Mouse (Mus musculus) midbrain, embryonic 13.5 days (tissue): ENCODE measurements around the gene Cdkl2. TPM values are rescaled to one million over a fixed set of nuclear protein-coding genes. Genes with fewer than 3 reads are reported as not detected.
A peak's percentile ranks its signal among the peaks of the same experiment; 100 is the strongest.

Experiments
- ATAC-seq: fragments of 200-750 bp; cut with Nextera tagmentation; 2 replicates; pipeline ENCODE4 v1.8.0; 2017; ENCODE audit warnings: mild to moderate bottlenecking, moderate TSS enrichment, moderate library complexity
- H3K27ac ChIP-seq: fragments of 300-500 bp; sonication (generic); 2 replicates; pipeline ENCODE4 v1.5.1; 2015; ENCODE audit warnings: inconsistent platforms, mild to moderate bottlenecking, moderate library complexity
- H3K27me3 ChIP-seq: fragments of 300-500 bp; sonication (generic); 2 replicates; pipeline ENCODE4 v1.6.1; 2015; ENCODE audit warnings: mild to moderate bottlenecking, inconsistent platforms
- H3K36me3 ChIP-seq: fragments of 300-500 bp; sonication (generic); 2 replicates; pipeline ENCODE4 v1.6.1; 2015; ENCODE audit warnings: mild to moderate bottlenecking, inconsistent platforms
- H3K4me1 ChIP-seq: fragments of 300-500 bp; sonication (generic); replicated peaks from 2 replicates; pipeline ENCODE4 v1.6.1; 2015; ENCODE audit warnings: inconsistent platforms
- H3K4me2 ChIP-seq: fragments of 300-500 bp; sonication (generic); replicated peaks from 2 replicates; pipeline ENCODE4 v1.6.1; 2015; ENCODE audit warnings: moderate library complexity, mild to moderate bottlenecking, inconsistent platforms
- H3K4me3 ChIP-seq: fragments of 300-500 bp; sonication (generic); replicated peaks from 2 replicates; pipeline ENCODE4 v1.5.1; 2015; ENCODE audit warnings: mild to moderate bottlenecking, inconsistent platforms
- H3K9ac ChIP-seq: fragments of 300-500 bp; sonication (generic); replicated peaks from 2 replicates; pipeline ENCODE4 v1.6.1; 2015; ENCODE audit warnings: mild to moderate bottlenecking, inconsistent platforms
- H3K9me3 ChIP-seq: fragments of 300-500 bp; sonication (generic); 2 replicates; pipeline ENCODE4 v1.6.1; 2016; ENCODE audit warnings: mild to moderate bottlenecking, inconsistent platforms
- whole genome bisulfite sequencing: fragments of 180-500 bp; shearing (Covaris S2); methylation state at CpG from one replicate; pipeline ENCODE4 v1.1.7; 2015; 5-methylcytosine and 5-hydroxymethylcytosine counted together
- polyA plus RNA-seq: library from polyadenylated mRNA; unstranded; fragments of >200 nt; fragmentation: Nextera tagmentation; extraction: Ambion mirVana; gene quantifications from 2 replicates; pipeline ENCODE4 v1.2.1, GENCODE M21; 2015

Gene Cdkl2
- polyA plus RNA-seq, 1 experiment from 2014 or later: 2.6 TPM

DNA sequence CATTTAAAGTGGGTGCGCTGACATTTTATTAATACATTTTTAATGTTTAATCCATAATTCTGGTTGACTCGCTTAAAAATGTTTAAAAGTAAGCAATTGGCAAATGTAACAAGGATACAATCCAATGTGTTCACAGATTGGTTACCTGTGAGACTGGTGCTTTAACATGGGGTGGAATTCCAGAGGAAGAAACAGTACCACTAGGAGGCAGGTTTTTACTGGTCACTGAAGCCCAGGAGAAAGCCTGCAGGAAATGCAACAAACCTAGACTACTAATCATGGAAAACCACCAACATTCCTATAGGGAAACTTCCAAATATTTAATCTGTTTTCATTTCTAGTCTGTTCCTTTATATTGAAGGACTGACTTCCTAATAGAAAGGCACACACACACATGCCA is 19.5 kb upstream of the Cdkl2 start:
- H3K36me3 ChIP-seq: peaks cover 69% of the 10 kb centered on the region
- no peak overlapping the region for H3K27ac ChIP-seq
- H3K9me3 ChIP-seq: no peaks in the 10 kb centered on the region
- WGBS: 98% methylated on average over 2 of the region's 2 CpGs
- H3K4me3 ChIP-seq: no peak overlapping the region
- H3K4me1 ChIP-seq: no peaks in the 10 kb centered on the region
- ATAC-seq: no peak
- no peak overlapping the region for H3K4me2 ChIP-seq
- H3K27me3 ChIP-seq: no peaks in the 10 kb centered on the region
- H3K9ac ChIP-seq: no peak overlapping the region

DNA sequence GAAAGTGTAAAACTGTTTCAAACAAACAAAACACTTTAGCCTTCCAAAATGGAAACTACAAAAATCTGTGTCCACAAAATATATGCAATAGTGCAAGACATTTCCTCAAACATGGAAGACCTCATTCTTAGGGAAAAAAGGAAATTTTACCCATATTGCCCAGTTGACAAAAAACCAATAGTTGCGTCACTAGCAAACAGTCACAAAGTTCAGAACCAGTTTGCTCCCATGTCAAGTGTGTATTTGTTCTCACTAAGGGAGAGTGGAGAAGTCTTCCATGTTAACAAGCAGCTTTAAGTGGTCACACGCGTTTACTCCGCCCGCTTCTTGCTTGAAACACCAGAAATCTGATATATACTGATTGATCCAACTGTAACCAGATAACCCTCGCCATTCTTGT is 9.2 kb upstream of the Cdkl2 start:
- no peaks in the 10 kb centered on the region for H3K9me3 ChIP-seq
- 96% methylated on average over 6 of the region's 6 CpGs for WGBS
- H3K4me2 ChIP-seq: no peak overlapping the region
- ATAC-seq: no peak
- no peak overlapping the region for H3K4me3 ChIP-seq
- no peaks in the 10 kb centered on the region for H3K27me3 ChIP-seq
- H3K36me3 ChIP-seq: peaks cover 59% of the 10 kb centered on the region
- H3K9ac ChIP-seq: no peak overlapping the region
- H3K27ac ChIP-seq: no peak overlapping the region
- no peaks in the 10 kb centered on the region for H3K4me1 ChIP-seq

DNA sequence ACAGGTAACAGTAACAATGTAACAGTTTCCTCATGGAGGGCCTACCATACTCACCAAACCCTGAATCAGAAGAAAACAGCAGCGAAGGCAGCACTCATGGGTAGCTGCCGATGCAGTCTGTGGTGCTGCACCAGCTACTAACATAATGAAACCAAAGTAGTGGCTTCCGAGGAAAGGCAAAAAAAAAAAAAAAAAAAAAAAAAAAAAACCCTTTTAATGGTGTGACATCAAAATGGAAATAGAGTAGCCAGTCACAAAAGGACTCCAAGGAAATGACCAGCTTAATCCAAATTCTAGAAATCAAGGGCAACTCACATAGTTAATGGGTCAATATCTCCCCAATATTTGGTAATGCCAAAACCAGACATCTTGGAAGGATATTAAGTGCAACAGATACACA is 6.7 kb upstream of the Cdkl2 start:
- WGBS: 96% methylated on average over 3 of the region's 3 CpGs
- no peak for ATAC-seq
- Histone ChIP-seq H3K4me1 (no peaks in the 10 kb centered on the region), H3K27me3 (no peaks in the 10 kb centered on the region), H3K4me3 (no peak overlapping the region), H3K9ac (no peak overlapping the region), H3K4me2 (no peak overlapping the region), H3K9me3 (no peaks in the 10 kb centered on the region), H3K27ac (no peak overlapping the region), H3K36me3 (peaks cover 35% of the 10 kb centered on the region)

DNA sequence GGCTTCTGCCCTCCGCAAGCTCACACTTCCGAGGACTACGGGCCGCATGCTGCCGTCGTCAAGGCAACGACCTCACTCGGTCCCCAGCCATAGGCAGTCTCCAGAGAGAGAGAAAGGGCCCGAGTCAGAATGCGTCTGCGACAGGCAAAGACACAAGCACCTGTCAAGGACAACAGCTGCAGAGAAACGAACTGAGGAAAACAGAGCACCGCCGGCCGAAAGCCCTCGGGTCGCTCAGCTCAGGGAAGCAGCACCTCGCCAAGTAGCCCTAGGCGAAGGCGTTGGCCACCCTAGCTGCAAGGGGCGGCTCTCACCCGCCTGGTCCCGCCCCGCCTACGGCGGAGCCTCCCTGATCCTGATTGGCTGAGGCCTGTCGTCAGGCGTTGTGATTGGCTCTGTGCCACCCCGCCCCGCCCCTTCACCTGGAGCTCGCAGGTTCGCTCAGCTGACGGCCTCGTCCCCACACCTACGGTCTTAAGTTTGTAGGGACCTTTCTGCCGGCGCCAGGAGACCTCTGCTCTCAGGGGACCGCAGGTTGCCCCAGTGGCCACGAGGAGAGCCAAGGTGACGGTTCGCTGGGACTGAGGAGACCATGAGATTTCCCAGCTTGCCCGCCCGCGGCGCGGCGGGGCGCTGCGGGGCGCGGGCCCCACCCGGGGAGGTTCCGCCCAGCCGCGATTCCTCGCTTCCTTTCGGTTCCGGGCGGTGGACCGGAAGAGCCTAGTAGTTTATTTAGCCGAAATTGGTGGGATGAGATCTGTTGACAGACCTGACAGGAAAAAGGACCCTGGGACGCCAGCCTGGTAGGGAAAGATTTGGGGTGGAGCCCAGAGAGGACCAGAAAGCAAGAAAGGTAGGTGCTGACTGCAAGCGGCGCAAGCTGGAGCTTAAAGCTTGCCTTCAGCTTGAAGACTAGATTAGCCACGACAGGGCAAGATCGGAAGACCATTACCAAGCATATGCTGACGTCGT is 1.0 kb downstream of the Cdkl2 start:
- Histone ChIP-seq H3K4me3 (peak overlapping the region; percentile 81), H3K27ac (peak overlapping the region; percentile 19; the same call in 1 of the 2 replicates), H3K9ac (peak overlapping the region; percentile 68), H3K4me1 (peaks cover 6% of the 10 kb centered on the region; the same call in 1 of the 2 replicates), H3K36me3 (no peaks in the 10 kb centered on the region), H3K4me2 (peak overlapping the region; percentile 94), H3K9me3 (no peaks in the 10 kb centered on the region), H3K27me3 (peaks cover 20% of the 10 kb centered on the region; the same call in 1 of the 2 replicates)
- ATAC-seq: peak; percentile 98
- under 1% methylated on average over 68 of the region's 68 CpGs for WGBS

DNA sequence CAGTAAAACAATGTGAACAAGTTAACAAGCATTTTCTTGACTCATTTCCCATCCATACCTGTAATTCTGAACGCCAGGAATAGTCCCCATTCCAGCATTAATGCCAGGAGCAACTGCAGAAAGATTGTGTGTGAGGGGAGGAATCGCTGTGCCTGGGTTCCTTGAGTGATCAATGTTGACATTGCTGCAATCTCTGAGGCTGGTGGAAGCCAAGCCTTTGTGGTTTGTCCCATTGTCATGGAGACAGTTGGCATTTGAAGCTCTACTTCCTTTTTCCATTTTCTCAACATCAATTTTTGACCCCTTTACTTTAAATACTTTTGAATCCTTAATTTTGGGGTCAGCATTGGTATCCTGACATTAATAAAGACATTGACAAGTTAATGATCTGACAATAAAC is 23.7 kb downstream of the Cdkl2 start:
- H3K27me3 ChIP-seq: no peaks in the 10 kb centered on the region
- no peak overlapping the region for H3K4me2 ChIP-seq
- no peak overlapping the region for H3K27ac ChIP-seq
- 70% methylated on average over 2 of the region's 2 CpGs for WGBS
- H3K36me3 ChIP-seq: no peaks in the 10 kb centered on the region
- no peaks in the 10 kb centered on the region for H3K9me3 ChIP-seq
- no peak for ATAC-seq
- H3K9ac ChIP-seq: no peak overlapping the region
- no peaks in the 10 kb centered on the region for H3K4me1 ChIP-seq
- H3K4me3 ChIP-seq: no peak overlapping the region

DNA sequence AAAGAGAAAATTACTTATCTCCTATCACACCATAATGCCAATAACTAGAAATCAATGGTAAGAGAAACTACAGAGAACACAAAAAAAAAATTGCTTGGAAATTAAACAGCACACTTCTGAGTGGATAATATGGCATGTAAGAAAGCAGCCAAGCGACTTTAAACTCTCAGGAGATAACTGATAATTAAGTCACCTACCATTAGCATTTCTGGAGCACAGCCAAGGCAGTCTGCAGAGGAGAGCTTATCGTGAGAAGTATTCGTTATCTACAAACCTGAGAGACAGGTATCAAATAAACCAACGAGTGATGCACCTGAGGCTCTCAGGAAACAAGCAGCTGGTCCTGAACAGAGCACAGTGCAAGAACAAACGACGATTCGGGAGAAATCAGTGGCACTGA is 31.9 kb downstream of the Cdkl2 start:
- H3K27ac ChIP-seq: no peak overlapping the region
- 83% methylated on average over 7 of the region's 7 CpGs for WGBS
- no peak for ATAC-seq
- H3K9ac ChIP-seq: no peak overlapping the region
- no peaks in the 10 kb centered on the region for H3K4me1 ChIP-seq
- no peaks in the 10 kb centered on the region for H3K36me3 ChIP-seq
- H3K4me2 ChIP-seq: no peak overlapping the region
- H3K4me3 ChIP-seq: no peak overlapping the region
- no peaks in the 10 kb centered on the region for H3K9me3 ChIP-seq
- no peaks in the 10 kb centered on the region for H3K27me3 ChIP-seq

DNA sequence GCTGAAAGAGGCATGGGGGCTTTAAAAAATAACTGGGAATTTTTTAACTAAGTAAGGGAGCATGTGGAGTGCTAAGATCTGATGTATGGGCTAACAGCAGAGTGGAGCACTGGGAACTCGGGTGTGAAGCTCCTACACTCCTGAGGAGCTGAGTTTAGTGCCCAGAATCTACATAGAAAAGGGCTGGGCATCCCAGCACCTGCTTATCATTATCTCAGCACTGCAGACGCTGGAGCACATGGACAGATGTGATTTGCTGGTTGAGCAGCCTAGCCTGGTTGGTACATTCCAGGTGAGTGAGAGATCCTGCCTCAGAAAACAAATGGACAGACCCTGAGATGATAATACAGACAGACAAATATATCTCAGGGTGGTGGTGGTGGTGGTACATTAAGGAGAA is 33.9 kb downstream of the Cdkl2 start:
- Histone ChIP-seq H3K4me1 (no peaks in the 10 kb centered on the region), H3K4me3 (no peak overlapping the region), H3K9ac (no peak overlapping the region), H3K36me3 (no peaks in the 10 kb centered on the region), H3K27ac (no peak overlapping the region), H3K4me2 (no peak overlapping the region), H3K27me3 (no peaks in the 10 kb centered on the region), H3K9me3 (no peaks in the 10 kb centered on the region)
- no peak for ATAC-seq
- 49% methylated on average over 2 of the region's 2 CpGs for WGBS

DNA sequence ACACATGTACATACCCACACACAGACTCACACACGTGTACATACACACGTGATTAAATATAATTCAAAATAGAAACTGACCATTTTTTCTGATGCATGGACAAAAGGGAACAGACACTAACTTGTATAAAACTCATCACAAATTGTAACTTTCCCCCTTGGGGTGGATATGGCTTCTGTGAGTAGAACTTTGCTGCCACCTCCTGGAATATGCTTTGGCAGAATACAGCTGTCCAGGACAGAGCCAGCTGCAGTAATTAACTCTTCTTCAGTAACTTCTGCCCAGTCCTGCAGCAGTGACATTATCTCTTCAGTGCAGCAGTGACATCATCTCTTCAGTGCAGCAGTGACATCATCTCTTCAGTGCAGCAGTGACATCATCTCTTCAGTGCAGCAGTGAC is 40.7 kb downstream of the Cdkl2 start:
- Histone ChIP-seq H3K36me3 (no peaks in the 10 kb centered on the region), H3K9me3 (no peaks in the 10 kb centered on the region), H3K9ac (no peak overlapping the region), H3K27ac (no peak overlapping the region), H3K27me3 (no peaks in the 10 kb centered on the region), H3K4me1 (no peaks in the 10 kb centered on the region), H3K4me3 (no peak overlapping the region), H3K4me2 (no peak overlapping the region)
- 65% methylated on average over 2 of the region's 2 CpGs for WGBS
- ATAC-seq: 0 out of 2 replicates have a peak, but pooled peaks have one; percentile 56

DNA sequence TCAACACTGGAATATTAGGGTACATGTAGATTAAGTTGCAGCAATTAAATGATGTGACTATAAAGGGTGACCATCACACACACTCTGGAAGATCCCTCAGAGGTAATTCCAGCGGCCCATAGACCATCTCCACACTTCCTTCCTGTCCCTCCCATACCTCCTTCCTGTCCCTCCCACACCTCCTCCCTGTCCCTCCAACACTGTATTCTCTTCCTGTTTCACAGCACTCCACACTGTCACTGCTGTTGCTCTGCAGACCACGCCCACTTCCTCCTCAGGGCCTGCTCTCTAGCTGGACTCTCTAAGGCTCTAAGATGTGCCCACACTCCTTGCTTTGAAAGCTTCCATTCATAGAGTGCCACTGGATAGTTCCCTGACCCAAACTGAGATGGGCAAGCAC is 42.9 kb downstream of the Cdkl2 start:
- Histone ChIP-seq H3K9ac (no peak overlapping the region), H3K36me3 (no peaks in the 10 kb centered on the region), H3K4me2 (no peak overlapping the region), H3K4me1 (no peaks in the 10 kb centered on the region), H3K4me3 (no peak overlapping the region), H3K27ac (no peak overlapping the region), H3K9me3 (no peaks in the 10 kb centered on the region), H3K27me3 (no peaks in the 10 kb centered on the region)
- no peak for ATAC-seq
- 84% methylated on average over 2 of the region's 2 CpGs for WGBS

DNA sequence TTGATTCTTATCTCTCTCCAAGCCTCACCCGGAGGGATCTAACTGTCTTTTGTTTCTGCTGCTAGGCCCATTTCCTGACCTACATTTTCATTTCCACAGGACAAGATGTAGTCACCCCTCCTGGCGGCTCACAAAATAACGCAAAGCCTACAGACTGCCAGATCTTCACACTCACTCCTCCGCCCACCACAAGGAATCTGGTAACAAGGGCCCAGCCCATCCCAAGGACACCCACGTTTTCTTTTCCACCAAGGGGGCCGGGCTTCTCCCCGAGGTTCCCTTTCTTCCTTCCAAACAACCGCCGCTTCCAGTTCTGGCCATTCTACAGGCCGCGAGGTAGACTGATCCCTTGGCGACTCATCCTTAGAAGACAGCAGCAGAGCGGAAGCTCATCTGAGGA is 49.1 kb downstream of the Cdkl2 start:
- Histone ChIP-seq H3K4me1 (no peaks in the 10 kb centered on the region), H3K4me3 (no peak overlapping the region), H3K9ac (no peak overlapping the region), H3K27ac (no peak overlapping the region), H3K27me3 (no peaks in the 10 kb centered on the region), H3K9me3 (no peaks in the 10 kb centered on the region), H3K4me2 (no peak overlapping the region), H3K36me3 (no peaks in the 10 kb centered on the region)
- WGBS: 59% methylated on average over 13 of the region's 13 CpGs
- ATAC-seq: no peak

DNA sequence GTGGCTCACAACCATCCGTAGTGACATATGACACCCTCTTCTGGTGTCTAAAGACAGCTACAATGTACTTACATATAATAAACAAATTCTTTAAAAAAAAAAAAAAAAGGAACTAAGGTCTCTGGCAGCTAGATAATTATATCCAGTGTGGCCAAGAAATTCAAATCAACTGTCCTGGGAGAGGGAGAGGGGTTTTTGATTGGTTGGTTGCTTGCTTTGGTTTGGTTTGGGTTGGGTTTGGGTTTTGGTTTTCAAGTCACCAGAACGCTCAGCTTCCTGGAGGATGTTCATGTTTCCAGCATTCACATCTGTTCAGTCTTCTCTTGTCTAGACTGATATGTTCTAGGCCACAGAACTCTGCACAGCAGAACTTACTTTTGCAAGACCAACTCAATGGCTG is 50.6 kb downstream of the Cdkl2 start:
- 94% methylated on average over 2 of the region's 2 CpGs for WGBS
- ATAC-seq: no peak
- H3K4me3 ChIP-seq: no peak overlapping the region

DNA sequence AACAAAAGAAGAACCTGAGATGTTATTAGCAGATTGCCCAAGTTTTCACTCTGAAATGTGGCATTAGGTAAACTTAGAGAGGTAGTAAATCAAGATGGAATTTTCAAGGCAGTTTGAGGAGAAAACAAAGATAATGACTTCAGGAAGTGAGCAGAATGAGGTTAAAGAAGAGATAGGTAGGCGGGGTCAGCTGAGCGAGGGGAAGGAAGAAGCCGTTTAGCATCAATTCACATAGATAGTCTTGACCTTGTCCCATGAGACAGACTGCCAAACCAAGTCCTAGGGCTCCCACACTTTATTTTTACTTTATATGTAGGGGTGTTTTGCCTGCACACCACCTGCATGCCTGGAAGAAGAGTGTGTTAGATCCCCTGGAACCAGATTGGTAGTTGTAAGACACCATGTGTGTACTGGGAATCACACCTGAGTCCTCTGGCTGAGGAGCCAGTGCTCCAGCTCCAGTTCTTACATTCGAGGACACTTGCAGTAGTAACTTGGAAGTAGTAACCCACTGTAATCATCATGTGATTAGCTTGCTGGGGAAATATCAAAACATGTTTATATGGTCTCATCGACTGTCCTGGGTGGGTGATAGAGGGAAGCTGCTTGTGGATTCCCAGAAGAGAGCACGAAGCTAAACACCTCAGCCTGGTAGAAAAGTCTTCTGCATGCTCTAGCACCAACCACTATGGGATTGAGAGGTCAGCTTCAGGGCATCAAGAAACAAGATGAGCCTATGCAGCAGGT is 52.3 kb downstream of the Cdkl2 start:
- no peaks in the 10 kb centered on the region for H3K9me3 ChIP-seq
- no peak for ATAC-seq
- 88% methylated on average over 6 of the region's 6 CpGs for WGBS
- no peak overlapping the region for H3K4me3 ChIP-seq
- H3K4me1 ChIP-seq: no peaks in the 10 kb centered on the region
- no peak overlapping the region for H3K9ac ChIP-seq
- H3K4me2 ChIP-seq: no peak overlapping the region
- 0 out of 2 replicates have a peak, but pooled peaks cover 3% of the 10 kb centered on the region for H3K27me3 ChIP-seq
- H3K27ac ChIP-seq: no peak overlapping the region
- H3K36me3 ChIP-seq: no peaks in the 10 kb centered on the region

More for the DNA sequence above, 50.6 kb downstream of the Cdkl2 start:
- no peaks in the 10 kb centered on the region for H3K9me3 ChIP-seq
- H3K4me1 ChIP-seq: no peaks in the 10 kb centered on the region
- no peak overlapping the region for H3K9ac ChIP-seq
- H3K36me3 ChIP-seq: no peaks in the 10 kb centered on the region
- H3K4me2 ChIP-seq: no peak overlapping the region
- H3K27me3 ChIP-seq: no peaks in the 10 kb centered on the region
- H3K27ac ChIP-seq: no peak overlapping the region
